Mouse (Mus musculus) embryonic fibroblast, embryonic 13.5 days (primary cell): ENCODE measurements around the gene Teddm1a. TPM values are rescaled to one million over a fixed set of nuclear protein-coding genes. Genes with fewer than 3 reads are reported as not detected.

Experiments
- H3K27ac ChIP-seq: 2 replicates; pipeline ENCODE4 v1.5.1; 2012; ENCODE audit warnings: low read length, control low read depth, inconsistent platforms; ENCODE audit not compliant: insufficient read depth
- H3K4me1 ChIP-seq: 2 replicates; pipeline ENCODE4 v1.6.1; 2011; ENCODE audit warnings: low read length; ENCODE audit not compliant: control insufficient read depth, insufficient read depth
- H3K4me3 ChIP-seq: 2 replicates; pipeline ENCODE4 v1.5.1; 2011; ENCODE audit warnings: mild to moderate bottlenecking, control low read depth, low read length; ENCODE audit not compliant: insufficient read depth
- CTCF ChIP-seq: IDR thresholded peaks from 2 replicates; pipeline ENCODE4 v1.5.1; 2011; ENCODE audit warnings: mild to moderate bottlenecking, control low read depth, low read length, moderate library complexity, borderline replicate concordance; ENCODE audit not compliant: insufficient read depth
- POLR2A ChIP-seq: IDR thresholded peaks from 2 replicates; pipeline ENCODE4 v1.6.1; 2011; ENCODE audit warnings: low read depth, mild to moderate bottlenecking, control low read depth, low read length, moderate library complexity
- polyA plus RNA-seq: library from polyadenylated mRNA; stranded (reverse); fragments of >200 nt; gene quantifications from 2 replicates; pipeline ENCODE4 v1.2.4, GENCODE M21; 2011; ENCODE audit warnings: low read depth; ENCODE audit not compliant: missing spikeins, insufficient read length

The Teddm1a gene
- polyA plus RNA-seq, 1 experiment: not detected

DNA sequence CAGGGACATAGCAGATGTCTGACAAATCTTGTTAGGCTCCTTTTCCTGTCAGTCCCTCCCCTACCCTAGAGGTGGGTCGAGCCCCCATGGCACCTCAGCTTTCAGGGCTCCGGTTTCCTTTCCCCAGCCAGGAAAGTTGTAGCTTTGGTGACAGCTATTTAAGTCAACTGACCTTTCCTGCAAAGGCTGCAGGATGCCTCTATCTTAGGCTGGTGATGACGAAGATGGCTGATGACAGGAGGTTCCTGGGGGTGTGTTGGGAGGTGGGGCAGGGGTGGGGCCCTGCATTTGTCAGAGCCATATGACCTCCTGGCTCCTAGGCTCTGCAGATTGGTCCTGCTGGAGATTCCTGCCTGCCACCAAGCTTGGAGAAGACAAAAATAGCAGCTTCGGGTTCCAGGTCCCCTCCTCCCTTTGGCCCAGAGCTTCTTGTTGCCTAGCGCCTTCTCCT is 31.1 kb downstream of the Teddm1a start:
- H3K4me1 ChIP-seq: no peaks in the 10 kb centered on the region
- H3K4me3 ChIP-seq: no peak overlapping the region
- TF ChIP-seq CTCF (no peak), POLR2A (no peak)
- no peak overlapping the region for H3K27ac ChIP-seq

DNA sequence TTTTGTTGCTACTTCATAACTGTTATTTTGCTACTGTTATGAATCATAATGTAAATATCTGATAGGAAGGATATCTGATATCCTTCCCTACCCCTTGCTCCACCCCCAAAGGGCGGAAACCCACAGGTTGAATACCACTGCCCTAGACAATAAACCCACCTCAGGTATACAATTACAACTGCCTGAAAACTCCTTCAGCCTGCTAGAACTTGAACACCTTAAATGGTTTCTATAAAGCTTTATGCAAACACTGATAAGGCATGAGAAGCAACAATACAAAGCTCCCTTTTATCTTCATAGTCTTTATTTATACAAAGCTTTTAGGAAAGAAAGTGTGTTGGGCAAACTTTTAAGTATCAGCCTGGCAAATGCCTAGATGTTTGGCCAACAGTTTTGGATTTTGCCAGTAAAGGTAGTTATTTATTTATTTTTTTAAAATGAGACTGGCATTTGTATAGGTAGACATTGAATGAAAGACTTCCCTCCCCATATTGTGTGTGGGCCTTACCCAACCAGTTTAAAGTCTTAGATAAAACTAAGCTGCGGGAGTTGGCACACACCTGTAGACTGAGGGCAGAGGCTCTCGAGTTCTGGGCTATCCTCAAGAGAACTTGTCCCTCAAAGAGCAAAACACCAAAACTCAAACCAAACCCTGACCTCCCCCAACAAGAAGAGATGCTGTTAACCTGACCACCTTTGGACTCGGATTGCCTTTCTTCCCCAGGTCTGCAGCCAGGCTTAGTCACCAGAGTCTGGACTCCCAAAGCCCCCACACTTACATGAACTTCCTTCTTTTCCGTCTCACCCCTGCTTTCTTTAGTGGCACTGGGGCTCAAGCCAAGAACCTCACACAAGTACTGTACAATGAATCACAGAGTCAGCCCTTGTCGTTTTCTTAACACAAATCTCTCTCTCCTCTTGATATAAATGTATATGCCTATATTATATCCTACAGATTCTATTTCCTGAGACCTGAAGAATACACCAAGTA is 33.1 kb downstream of the Teddm1a start:
- Histone ChIP-seq H3K27ac (no peak overlapping the region), H3K4me3 (no peak overlapping the region), H3K4me1 (no peaks in the 10 kb centered on the region)
- no peak for TF ChIP-seq POLR2A
- TF ChIP-seq CTCF: no peak

DNA sequence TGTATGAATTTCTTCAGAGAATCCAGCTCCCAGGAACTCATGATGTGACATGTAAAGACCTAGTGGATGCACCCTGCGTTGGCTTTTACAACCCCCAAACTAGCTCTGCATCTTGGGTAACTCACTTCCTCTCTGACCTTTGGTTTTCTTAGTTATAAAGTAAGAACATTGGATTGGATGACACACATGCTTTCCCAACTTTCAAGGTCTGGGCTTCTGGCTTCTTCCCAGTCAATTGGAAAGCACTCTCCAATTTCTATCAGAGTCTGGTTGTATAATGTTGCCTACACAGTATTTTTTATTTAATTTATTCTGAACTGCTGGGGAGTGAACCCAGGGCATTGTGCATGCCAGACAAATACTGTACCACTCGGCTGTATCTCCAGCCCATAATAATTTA is 38.9 kb downstream of the Teddm1a start:
- no peak overlapping the region for H3K4me3 ChIP-seq
- no peak overlapping the region for H3K27ac ChIP-seq
- no peak for TF ChIP-seq POLR2A
- TF ChIP-seq CTCF: no peak
- H3K4me1 ChIP-seq: no peaks in the 10 kb centered on the region

DNA sequence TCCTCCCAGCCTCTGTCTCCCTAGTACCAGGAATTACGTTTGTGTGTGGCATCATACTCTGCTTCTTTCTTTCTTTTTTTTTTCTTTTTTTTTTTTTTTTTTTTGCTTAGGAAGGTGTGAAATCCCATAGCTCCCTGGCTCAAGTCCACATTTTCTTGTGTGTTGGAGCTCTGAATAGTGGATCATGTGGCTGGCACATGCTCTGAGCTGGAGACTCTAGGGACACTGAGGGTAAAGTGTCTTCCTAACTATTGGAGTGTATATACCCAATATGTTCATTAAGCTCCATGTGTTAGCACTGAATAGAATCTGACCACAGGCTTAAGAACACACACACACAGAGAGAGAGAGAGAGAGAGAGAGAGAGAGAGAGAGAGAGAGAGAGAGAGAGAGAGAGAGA is 42.2 kb downstream of the Teddm1a start:
- Histone ChIP-seq H3K27ac (no peak overlapping the region), H3K4me3 (no peak overlapping the region), H3K4me1 (no peaks in the 10 kb centered on the region)
- TF ChIP-seq POLR2A: no peak

DNA sequence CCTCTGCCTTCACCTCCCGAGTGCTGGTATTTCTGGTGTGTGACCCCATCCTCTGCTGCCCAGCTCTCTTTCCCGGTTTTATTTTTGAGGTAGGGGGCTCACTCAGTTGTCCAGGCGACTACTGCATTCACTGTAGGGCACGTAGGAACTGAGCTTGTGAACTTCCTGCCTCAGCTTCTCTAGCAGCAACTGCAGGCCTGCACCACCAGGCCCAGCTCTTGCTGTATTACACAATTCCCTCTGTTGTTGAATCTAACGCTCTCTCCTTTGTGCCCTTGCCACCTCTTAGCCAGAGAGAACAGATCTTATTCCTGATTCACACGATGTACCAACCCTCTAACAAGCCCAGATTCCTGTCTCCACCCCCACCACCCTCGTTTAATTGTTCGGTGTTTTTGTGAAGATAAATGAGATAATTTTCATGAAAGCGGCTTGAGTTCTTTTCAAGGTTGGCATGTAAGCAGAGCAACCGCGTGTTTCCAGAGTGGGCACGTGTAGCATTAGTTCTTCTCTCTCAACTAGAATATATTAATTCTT is 44.4 kb downstream of the Teddm1a start:
- no peak overlapping the region for H3K27ac ChIP-seq
- TF ChIP-seq POLR2A (no peak), CTCF (no peak)
- H3K4me1 ChIP-seq: no peaks in the 10 kb centered on the region
- H3K4me3 ChIP-seq: no peak overlapping the region

DNA sequence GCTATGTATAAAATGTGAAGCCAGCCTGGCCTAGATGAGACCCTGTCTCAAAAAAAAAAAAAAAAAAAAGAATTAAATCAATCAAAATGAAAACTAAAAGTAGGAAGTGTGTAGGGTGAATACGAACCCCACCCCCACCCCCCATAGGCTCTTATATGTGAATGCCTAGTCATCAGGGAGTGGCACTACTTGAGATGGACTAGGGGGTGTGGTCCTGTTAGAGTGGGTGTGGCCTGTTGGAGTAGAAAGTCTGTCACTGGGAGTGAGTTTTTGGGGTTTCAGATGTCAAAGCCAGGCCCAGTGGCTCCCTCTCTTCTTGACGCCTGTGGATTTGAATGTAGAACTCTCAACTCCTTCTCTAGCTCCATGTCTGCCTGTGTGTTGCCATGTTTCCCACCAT is 45.5 kb downstream of the Teddm1a start:
- H3K4me3 ChIP-seq: no peak overlapping the region
- H3K27ac ChIP-seq: no peak overlapping the region
- TF ChIP-seq POLR2A (no peak), CTCF (no peak)
- no peaks in the 10 kb centered on the region for H3K4me1 ChIP-seq

DNA sequence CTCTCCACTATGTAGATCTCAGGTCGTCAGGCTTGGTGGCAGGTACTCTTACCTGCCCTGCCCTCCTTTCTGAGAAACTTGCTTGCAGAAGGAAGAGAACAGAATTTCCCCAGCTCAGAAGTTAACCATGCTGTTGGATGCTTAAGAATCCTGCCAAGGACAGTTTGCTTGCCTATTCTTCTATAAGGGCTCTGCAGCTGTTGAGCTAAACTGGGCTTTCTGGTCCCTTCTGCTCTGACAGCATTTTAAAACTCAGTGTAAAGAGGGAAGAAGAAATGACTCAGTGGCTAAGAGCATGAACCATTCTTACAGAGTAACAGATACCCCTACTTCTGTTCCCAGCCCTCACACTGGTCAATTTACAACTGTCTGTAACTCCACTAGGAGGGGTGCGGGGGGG is 49.4 kb downstream of the Teddm1a start:
- no peak for TF ChIP-seq CTCF
- no peak for TF ChIP-seq POLR2A
- H3K4me1 ChIP-seq: no peaks in the 10 kb centered on the region
- no peak overlapping the region for H3K27ac ChIP-seq
- H3K4me3 ChIP-seq: no peak overlapping the region

Other genes with a start within 250 kb of the Teddm1a start
- 0.39 and 0.48 TPM in 2 replicates for gene Rgs8, start 238.7 kb upstream of the Teddm1a start, polyA plus RNA-seq
- 21.7 and 52.7 TPM in 2 replicates for gene Rgs16, start 151.4 kb upstream of the Teddm1a start, polyA plus RNA-seq
- 4.1 and 5.6 TPM in 2 replicates for gene Rnasel, start 142.3 kb upstream of the Teddm1a start, polyA plus RNA-seq
- not detected in 2 replicates for gene Rgsl1, start 47.6 kb upstream of the Teddm1a start, polyA plus RNA-seq
- gene Teddm1b, start 17.4 kb upstream of the Teddm1a start, polyA plus RNA-seq: not detected in 2 replicates
- 19.1 and 20.6 TPM in 2 replicates for gene Glul, start 8.2 kb downstream of the Teddm1a start, polyA plus RNA-seq
- gene Teddm2, start 8.5 kb downstream of the Teddm1a start, polyA plus RNA-seq: not detected in 2 replicates